Mouse (Mus musculus): ENCODE data around the gene Fastk.

GRCm38 (mm10) chr5:24441187-24441586, 3.9 kb downstream of the Fastk start:
- TF ChIP-seq POLR2A (IDR thresholded peaks at IDR 0.05; ENCODE audit: borderline replicate concordance, low read depth, low read length) (no peak), CTCF (IDR thresholded peaks at IDR 0.05; ENCODE audit: low read depth, low read length) (no peak)

Data from bone marrow macrophage, adult 2 months (primary cell).